ENCODE assay signal across 8 mouse cellular contexts in genomic region chr10:26374436-26375311, GRCm38 (mm10). TPM values are rescaled to one million over a fixed set of nuclear protein-coding genes. Genes with fewer than 3 reads are reported as not detected.
DNase-seq lines count a peak whose midpoint lies in the region; ATAC-seq and TF ChIP-seq lines count a peak whose summit lies in the region.

No protein-coding gene starts in this region.

- no peaks in the 10 kb centered on the region for H3K36me3 ChIP-seq in small intestine, adult 2 months (ENCODE audit: control insufficient read depth, insufficient read depth, low read length)

- no peak for TF ChIP-seq POLR2A in small intestine, adult 2 months (IDR thresholded peaks at IDR 0.05; ENCODE audit: low read depth, low read length)

- peak; percentile 69 for DNase-seq in ZHBTc4 (ENCODE audit: low read depth, low spot score)
- peak; percentile 67 to 72 for DNase-seq in cerebellum, postnatal 25 days
- peak; percentile 63 for DNase-seq in gastrocnemius, postnatal 10 days
- peak; percentile 61 for DNase-seq in left cerebral cortex, postnatal 4 days
- peak; percentile 65 for DNase-seq in mesoderm, embryonic 11.5 days (ENCODE audit: low read depth, low spot score)
- no peak for DNase-seq in c-Kit-positive CD71-positive TER-119-positive erythroid progenitor cells, embryonic 14.5 days (ENCODE audit: low spot score)

- no peaks in the 10 kb centered on the region for H3K27me3 ChIP-seq in small intestine, adult 2 months (ENCODE audit: control insufficient read depth, insufficient read depth, low read length)

- no peaks in the 10 kb centered on the region for H3K4me1 ChIP-seq in small intestine, adult 2 months (ENCODE audit: control insufficient read depth, insufficient read depth, insufficient read length, low read length)

- peak overlapping the region; percentile 92 for H3K4me3 ChIP-seq in small intestine, adult 2 months (ENCODE audit: low read depth, low read length)

- peak overlapping the region; percentile 55 for H3K27ac ChIP-seq in small intestine, adult 2 months (ENCODE audit: insufficient read depth, low read depth, low read length)

- 1% methylated on average over 81 of the region's 101 CpGs for WGBS in small intestine, adult 2 months

- TF ChIP-seq CTCF in small intestine, adult 2 months (IDR thresholded peaks at IDR 0.05; ENCODE audit: extremely low read depth, insufficient read length, insufficient replicate concordance, low read depth, low read length), result no peak

- ATAC-seq in inflammation-experienced regulatory T-cells, adult 6 months, result peak; percentile 7

- intact Hi-C loops in left cerebral cortex, postnatal 4 days (cut with DNase I), result loop anchor here (5.0 to 10.0 kb wide), 5 partner anchors 120 to 620 kb away; no protein-coding TSS in a partner anchor

RNA-seq across cellular contexts. Expression of gene L3mbtl3, which starts 1.1 kb away (rescaled TPM):
- total RNA-seq in gastrocnemius, postnatal 10 days (2021), result 10 to 100 TPM in 1 of 2 experiments, 1 to 10 TPM in 1; 8.0 to 10.7 TPM
- polyA plus RNA-seq in inflammation-experienced regulatory T-cells, adult 6 months (2017; shearing (Covaris generic)), result 10 to 100 TPM; 10.2 to 14.6 (median 14.5) TPM
- 10 to 100 TPM; 63.6 to 75.6 TPM for total RNA-seq in left cerebral cortex, postnatal 4 days (2021)
- polyA plus RNA-seq in small intestine, adult 2 months (2012; rRNA removed), result 2.8 and 3.5 TPM in 2 replicates

Comparison
In these comparisons a context has a peak if more than half of its experiments do, and no peak if none do; other contexts are left out.
1. RNA of gene L3mbtl3, which starts 1.1 kb away (total RNA-seq): 63.6 to 75.6 TPM in left cerebral cortex, postnatal 4 days; 8.0 to 10.7 TPM in gastrocnemius, postnatal 10 days; every median in the first group is over 4 times any median in the second.